Mouse (Mus musculus) testis, postnatal 10 days (tissue): ENCODE results near the gene Arhgap9.

Experiments
- DNase-seq: peaks from one replicate; pipeline ENCODE4 v3.0.0; 2021; ENCODE audit warnings: low spot score

The Arhgap9 gene

DNA sequence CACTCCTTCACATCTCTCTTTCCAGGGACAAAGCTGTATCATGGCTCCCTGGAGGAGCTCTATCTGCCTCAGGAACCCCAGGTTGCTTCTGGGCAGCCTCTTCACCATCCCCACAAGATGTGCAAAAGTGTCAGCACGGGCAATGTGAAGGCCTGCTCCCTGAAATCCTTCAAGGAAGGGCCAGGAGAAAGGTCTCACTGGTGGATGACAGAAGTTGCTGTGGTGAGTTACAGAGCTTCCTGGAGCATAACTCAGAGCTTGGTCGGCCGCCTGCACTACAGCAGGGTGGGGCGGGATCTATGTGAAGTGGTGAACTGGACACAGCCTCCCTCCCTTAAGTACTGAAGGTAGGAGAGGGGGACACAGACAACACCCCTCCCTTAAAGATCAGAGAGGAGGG, 905 bp downstream of the Arhgap9 start:
- DNase-seq: no peak

DNA sequence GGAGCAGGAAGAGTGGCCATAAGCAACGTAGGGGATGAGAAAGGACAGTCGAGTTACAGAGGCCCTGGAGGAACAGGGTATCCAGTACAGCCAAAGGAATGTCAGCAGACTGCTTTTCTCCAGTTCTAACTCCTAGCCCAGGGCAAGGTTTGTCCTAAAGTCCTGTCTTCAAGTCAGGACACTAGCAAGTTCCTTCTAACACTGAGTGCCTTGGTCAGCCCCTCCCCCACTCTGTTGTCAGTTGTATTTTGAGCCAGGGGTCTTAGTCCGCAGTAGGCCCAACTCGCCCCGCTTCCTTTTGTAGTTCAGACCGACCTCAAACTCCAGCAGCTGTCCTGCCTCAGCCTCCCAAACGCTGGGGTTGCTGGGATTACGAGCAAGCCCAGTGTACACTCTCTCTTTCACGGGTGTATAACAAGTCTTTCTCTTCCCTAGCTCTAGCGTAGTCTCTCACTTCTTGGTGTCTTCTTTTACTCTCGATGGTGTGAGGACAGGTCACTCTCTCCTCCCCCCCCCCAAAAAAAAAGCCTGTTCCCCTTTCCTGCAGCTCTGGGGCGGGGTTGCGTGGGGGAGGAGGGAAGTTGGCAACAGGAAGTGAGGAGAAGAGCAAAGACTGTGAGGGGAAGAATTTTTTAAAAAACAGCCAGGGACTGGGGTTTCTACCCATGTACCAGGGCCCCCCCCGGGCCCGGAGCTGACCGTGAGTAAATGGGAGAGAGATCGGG, 1.5 kb downstream of the Arhgap9 start:
- DNase-seq: peak; percentile 44

DNA sequence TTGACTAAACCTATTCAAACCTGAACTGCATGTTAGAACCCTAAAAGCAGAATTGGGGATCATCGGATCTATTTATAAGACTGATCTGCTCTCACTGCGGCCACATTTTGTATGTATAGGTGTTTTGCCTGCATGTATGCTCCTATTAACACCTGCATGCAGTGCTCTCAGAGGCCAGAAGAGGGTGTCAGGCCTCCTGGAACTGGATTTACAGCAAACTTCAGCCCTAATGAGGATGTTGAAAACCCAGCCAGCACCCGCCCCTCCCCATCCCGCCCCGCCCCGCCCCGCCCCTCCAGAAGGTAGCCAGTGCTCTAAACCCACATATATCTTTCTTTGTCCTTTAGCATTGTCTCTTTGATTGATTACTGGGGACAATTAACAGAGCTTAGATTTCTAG, 2.7 kb downstream of the Arhgap9 start:
- DNase-seq: peak; percentile 61

DNA sequence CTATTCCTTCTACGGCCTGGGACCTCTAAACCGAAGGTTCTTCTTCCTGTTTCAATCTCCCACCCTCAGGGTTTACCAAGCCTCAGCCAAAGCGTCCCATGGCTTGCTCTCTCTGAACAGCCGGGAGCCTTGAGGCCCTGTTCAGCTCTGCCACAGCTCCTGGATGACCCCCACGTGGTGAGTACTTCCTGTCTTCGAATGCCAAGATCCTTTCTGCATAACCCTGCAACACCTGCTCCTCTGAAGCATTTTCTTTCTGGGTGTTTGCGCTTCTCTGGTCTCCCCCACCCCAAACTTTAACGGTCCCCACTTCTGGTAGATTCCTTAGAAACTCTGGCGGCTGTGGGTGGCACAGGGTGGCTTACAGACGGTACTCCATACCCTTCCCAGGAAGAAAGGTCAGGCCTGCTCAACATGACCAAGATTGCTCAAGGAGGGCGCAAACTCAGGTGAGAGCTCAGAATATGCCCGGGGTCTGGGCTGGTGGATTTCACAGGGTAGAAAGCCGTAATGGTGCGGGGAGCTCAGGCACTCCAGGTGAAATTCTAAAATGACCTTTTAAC, 3.8 kb downstream of the Arhgap9 start:
- DNase-seq: no peak

DNA sequence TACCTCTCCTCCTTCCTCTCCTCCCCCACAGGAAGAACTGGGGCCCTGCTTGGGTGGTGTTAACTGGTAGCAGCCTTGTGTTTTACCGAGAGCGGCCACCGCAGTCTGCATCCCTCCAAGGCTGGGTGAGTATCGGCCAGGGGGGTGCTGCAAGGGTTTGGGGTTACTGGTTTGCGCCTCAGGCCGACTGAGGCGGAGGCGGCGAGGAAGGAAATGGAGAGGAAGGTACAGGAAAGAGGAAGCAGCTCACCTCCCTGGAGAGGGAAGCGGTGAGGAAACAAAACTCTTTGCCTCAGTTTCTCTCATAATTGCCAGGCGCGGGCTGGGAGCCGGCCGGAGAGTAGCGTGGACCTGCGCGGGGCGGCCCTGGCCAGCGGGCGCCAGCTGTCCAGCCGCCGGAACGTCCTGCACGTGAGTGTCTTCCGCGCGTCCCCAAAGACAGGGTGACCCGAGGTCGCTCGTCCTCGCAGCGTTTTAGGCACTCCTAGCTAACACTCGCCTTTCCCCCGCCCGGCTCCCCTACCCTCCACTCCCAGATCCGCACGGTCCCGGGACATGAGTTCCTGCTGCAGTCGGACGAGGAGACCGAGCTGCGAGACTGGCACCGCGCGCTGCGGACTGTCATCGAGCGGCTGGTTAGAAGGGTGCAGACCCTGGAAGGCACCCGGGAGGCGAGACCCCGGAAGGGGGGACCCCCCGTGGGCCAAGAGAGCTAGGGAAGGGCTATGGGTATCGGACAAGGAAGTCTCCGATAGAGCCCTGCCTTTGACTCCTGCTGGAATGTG, 4.4 kb downstream of the Arhgap9 start:
- DNase-seq: peak; percentile 64

DNA sequence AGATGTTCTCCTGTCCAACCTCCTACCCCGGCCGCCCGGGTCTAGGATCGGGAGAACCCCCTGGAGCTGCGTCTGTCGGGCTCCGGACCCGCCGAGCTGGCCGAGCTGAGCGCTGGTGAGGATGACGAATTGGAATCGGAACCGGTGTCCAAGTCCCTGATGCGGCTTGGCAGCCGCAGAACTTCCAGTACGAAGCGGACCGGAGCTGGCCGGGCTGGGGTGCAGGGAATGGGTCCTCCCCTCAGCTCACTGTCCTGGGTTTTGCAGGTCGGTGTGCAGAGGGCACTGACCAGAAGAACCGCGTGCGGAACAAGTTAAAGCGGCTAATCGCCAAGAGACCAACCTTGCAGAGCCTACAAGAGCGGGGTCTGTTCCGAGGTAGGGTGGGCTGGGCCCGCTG, 5.1 kb downstream of the Arhgap9 start:
- DNase-seq: peak; percentile 54

DNA sequence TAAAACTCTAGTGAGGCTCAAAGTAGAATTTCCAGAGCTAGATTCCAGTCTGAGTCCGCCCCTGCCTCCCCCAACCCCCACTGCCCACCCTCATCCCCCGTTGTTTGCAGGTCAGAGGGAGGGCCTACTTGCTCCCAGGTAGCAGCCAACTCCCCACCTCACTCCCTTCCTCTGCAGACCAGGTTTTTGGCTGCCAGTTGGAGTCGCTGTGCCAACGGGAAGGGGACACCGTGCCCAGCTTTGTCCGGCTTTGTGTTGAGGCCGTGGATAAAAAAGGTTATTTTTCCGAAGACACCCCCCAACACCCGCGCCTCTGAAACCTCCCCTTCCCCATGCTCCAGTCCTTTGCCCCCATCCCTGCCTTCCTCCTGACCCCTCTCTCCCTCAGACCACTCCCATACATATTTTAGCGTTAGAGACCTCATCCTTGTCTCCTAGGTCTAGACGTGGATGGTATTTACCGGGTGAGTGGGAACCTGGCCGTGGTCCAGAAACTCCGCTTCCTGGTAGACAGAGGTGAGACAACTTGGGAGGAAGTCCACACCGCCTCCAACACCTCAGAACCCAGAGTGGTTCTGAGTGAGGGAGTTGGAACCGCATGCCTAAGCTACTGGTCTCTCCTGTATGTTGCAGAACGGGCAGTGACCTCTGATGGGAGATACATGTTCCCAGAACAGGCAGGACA, 5.8 kb downstream of the Arhgap9 start:
- DNase-seq: peak; percentile 66

DNA sequence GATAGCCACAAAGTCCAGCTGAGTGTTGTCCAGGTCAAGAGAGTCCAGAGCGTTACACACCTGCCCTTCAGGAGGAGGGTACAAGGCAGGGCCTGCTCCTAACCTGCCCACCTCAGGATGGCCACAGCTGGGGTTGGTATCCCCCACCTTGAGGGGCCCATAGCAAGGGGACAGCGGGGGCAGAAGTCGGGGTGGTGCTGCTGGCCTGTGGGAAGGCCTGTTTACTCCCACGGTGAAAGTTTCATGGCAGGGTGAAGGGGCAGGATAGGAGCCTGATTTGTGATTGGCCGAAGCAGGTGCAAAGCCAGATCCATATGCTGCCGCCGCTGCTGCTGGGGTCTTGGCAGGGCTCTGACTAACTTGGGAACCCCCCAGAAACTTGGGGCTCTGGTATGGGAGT, 8.4 kb downstream of the Arhgap9 start:
- DNase-seq: no peak

DNA sequence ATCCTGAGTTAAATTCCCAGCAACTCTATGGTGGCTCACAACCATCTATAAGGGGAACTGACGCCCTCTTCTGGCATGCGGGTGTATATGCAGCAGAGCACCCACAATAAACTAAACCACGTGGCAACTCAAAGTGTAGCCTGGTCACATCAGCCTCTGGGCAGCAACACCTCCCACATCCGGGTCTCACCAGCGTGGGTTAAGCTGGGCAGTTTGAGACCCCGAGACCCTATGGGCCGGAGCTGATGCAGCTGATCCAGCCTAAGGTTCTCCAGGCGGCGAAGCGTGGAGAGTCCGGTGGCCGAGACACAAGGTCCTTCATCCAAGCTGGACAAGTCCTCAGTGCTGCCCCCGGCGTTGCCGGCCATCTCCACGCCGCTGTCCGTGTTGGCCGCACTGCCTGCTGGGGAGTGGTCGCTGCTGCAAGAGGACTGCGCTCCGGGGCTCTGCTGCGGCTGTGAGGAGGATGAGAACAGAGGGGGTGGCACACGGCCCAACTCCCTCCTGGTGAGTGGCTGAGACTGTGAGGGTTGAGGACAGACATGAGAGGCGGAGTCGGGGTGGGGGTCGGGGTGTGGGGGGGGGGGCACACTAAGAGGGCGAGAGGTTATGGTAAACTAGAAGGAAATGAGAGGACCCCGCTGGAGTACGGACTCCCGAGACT, 10.6 kb downstream of the Arhgap9 start:
- no peak for DNase-seq

DNA sequence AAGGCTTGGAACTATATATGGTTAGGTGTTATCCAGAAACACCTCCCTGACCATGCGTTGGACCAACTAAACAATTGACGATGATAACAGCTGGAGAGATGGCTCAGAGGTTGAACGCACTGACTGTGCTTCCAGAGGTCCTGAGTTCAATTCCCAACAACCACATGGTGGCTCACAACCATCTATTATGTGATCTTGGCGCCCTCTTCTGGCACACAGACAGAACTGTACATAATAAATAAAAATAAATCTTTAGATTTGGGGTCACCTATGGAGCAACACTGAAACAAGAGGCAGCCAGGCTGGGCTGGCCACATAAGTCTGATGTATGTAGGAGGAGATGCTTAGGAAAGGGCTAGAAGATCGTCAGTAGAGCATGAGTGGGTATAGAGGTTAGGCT, 11.4 kb downstream of the Arhgap9 start:
- DNase-seq: no peak

DNA sequence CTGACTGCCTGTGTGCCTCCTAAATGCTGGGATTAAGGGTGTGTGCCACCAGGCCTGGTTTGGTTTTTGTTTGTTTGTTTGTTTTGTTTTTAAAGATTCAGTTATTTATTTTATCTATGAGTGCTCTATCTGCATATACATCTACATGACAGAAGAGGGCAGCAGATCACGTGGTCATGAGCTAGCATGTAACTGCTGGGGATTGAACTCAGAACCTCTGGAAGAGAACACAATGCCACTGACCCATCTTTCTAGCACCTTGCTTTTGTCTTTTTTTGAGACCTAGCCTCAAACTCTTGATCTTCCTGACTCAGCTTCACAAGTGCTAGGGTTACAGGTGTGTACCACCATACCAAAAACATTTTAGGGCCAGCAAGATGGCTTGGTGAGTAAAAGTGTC, 13.5 kb downstream of the Arhgap9 start:
- DNase-seq: no peak

DNA sequence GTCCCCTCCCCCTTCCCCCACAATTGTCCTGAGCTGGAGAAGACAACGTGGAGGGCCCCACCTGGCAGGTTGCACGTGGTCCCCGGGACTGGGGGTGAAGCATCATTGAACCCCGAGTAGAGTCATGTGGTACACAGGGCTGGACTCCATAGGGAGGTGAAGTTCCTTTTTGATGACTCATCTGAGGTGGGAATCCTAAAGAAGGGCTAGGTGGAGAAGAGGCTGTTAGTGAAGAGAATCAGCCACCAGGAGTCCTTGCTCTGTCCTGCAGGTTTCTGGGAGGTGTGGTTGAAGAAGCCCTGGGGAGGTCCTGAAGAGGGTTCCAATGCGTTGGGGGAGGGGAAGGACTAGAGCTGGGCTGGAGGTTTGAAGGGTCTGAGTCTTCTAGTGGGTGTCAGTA, 15.2 kb downstream of the Arhgap9 start:
- DNase-seq: no peak

DNA sequence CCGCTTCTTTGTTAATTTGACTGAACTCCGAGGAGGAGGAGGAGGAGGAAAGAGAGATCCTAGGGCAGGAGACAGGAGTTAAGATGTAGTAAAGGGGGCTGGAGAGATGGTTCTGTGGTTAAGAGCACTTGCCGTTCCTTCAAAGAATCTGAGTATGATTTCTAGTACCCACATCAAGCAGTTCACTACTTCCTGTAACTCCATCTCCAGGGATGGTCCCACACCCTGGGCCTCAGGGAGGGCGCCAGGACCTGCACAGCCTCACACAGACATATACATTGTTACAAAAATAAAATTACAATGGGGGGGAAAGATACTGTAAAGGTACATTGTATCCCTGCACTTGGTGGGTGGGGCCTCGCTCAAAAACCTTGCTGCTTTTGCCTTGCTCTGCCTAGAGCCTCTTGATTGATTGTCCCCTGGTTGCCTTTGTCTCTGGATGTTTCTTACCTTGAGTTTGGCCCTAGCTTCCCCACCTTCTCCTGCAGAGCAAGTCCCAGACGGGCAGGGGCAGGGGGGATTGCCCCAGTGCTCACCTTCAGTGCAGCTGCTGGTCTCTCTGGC, 15.9 kb downstream of the Arhgap9 start:
- DNase-seq: peak; percentile 53

DNA sequence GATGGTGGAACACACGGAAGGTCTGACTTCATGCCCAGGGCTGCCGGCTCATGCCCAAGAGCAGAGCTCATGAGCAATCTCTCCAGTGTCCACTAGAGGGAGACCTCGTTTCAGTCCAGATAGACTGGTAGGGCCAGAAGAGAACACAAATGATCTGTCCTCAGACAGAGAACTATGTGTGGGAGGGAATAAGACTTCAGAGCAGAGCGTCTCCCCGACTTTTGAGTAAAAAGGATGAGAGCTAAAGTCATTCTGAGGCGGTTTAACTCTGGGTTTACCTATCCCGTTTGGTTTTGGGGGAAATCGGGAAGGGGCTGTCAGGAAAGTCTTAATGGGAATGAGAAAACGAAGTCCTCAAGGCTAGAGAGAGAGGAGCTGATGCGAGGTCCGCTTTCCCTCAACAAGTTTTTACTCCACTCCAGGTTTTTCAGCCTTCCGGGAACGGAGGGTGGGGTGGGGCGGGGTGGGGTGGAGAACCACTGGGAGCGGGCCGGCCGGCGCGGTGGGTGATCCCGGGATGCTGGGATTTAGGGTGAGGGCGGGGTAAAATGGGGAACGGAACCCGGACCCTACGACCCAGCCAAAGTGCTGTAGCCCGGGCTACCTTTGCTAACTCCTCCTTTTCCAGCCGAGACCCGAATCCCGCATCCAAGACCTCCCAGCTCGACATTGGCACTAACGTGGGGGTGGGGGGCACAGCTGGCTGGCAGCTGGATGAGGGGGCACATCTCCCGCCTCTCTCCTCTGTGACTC, 17.3 kb downstream of the Arhgap9 start:
- peak; percentile 88 for DNase-seq

DNA sequence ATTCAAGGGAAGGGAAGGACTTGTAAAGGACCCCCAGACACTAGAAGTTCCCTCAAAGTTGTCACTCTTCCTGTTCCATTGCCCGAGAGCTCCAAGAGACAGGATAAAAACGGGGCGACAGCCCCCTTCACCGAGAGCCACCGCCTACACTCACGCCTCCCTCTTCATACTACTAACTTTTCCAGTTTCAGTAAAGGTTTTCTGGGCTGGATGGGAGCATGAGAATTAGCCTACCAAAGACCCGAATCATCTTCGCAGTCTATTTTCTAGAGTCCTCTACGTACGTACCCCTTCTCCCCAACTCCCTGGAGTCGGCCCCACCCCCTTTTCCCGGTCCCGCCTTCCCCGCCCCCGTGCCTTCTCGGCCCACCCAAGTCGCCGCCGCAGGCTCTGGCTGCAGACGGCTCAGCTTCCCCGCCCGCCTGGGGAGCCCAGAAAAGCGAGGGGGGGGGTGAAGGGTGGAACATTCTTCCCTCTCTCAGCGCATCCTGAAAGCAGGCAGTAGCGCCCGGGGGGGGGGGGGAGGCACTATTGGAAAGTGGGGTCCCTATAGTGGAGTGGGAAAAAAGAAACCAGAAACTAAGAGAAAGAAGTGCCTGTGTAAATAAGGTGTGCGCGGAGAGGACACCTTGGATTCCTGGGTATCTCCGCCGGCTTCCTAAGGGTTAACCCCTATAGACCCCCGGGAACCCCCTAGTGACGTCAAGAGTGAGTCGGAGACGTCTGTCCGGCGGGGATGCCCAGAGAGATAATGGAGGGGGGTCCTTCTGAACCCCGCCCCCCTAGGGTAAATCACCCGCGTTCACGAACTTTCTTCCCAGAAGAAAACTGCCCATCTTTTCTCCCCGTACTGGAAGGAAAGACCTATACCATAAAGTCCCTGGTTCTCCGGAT, 18.2 kb downstream of the Arhgap9 start:
- DNase-seq: peak; percentile 88

DNA sequence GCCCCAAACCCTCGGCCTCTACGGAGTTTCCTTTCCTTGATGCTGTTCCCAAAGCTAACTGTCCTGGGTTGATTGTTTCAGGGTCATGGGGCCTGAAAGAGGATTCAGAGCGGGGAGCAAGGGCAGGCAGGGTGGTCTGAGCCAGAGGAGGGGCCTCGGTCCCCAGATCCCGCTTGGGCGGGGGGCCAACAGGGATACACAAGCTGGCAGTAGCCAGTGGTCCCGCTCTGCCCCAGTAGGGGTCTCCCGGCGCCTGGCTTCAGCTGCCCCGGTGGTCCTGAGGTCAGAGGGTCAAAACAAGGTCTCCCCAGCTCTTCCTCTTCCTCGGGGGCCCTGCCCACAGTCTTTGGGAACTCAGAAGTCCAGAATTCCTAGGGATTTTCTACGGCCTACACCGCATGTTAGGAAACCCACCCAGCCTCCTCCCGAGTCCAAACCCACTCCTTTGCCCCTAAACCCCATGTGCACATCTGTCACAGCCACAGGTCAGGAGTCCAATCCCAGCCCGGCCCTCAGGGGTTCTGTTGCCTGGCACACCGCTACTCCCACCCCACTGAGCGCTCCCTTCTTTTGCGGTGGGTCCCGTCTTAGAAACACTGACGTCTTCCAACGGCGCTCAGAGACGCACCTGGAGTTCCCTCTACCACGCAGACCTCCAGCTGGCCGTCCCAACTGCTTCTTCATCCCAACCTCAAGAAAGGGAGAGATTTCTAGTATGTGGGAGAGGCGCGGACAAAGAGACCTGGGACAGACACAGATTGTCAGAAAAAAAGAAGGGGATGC, 19.0 kb downstream of the Arhgap9 start:
- peak; percentile 74 for DNase-seq

DNA sequence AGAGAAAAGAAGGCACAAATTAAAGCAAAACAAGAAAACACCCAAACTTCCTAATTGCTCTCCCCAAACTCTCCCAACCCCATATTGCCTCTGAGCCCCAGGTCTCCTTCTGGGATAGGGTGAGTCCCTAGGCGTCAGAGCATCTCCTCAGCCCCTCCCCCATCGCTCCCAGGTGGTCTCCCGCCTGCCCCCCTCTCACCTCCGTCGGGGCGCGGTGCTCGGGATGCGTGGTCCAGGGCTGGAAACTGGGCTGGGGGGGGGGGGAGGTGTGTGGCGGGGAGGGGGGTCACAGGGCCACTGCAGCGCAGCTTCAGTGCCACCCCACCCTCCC, 19.6 kb downstream of the Arhgap9 start:
- DNase-seq: peak; percentile 73

DNA sequence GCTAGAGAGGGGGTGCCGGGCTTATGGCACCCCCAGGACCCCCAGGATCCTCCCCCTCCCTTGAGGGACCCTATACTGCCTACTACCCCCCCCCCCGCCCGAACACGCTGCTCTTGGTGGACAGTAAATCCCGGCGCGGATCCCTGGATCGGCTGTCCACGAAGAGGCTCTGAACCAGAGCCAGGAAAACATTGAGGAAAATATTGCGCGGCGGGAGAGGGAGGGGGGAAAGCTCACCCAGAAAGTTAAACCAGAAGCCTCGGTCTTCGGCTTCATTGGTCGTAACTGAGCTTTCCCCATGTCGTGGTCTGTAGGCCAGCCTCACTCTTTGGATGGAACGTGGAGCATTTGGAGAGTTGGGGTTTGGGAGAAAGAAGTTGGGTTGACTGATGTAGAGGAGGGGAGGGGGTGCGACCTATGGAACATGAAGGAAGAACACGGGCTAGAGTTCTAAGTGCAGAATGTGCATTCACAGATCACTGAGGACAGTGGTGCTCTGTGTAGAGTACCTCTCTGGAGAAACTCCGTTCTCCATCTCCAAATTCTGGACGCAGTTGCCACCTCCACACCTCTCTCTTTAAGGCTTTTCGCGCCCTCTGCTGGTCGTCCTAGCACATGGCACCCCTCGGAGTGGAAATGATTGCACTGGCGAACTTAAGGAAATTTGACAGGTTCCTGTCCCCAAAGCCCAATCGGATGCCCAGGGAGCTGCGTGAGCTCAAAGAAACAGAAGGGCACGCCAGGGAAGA, 20.3 kb downstream of the Arhgap9 start, which contains the start of gene Gli1:
Gli1 (minus strand) TSS at position 84 of the 749 bp plus-strand sequence.
- DNase-seq: peak; percentile 95

DNA sequence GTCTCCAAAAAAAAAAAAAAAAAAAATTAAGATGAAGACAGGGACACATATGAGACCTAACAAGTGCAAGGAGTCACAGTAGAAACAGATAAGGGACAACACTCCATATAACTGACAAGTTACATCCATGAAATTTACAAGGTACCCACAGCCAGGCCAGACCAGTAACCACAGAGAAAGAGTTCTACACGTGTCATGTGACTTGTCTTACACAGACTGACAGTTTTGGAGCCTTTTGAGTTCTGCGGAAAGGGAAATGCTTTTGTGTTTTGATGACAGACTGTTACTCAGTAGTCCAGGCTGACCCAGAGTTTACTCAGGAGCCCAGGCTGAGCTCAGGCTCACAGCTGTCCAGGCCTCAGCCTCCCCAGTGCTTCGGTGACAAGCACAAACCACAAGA, 21.3 kb downstream of the Arhgap9 start:
- DNase-seq: no peak
